Mouse (Mus musculus) heart, adult 18-20 months (tissue): ENCODE data around the gene Glra1. TPM values are rescaled to one million over a fixed set of nuclear protein-coding genes. Genes with fewer than 3 reads are reported as not detected.

Source experiments
- DNase-seq, 2 experiments: peaks; one replicate each; pipeline ENCODE4 v3.0.0; 2021 to 2022; ENCODE audit warnings: mixed read lengths in 1 of 2
- long read RNA-seq, 2 experiments: library from polyadenylated mRNA; stranded (forward); transcript quantifications; one replicate each; pipeline ENCODE4 v2.0.0; 2021
- total RNA-seq, 2 experiments: library from RNA; stranded (reverse); gene quantifications; 2 replicates each; pipeline ENCODE4 v1.2.3; 2021

The Glra1 gene
- not detected for total RNA-seq
- long read RNA-seq, experiment 1, partial matches to known transcripts, result 0 of 1 reads
- long read RNA-seq, experiment 1, other reads (novel, unspliced or antisense), result 1 of 1 reads
- long read RNA-seq, experiment 2, result 0 reads

- peak; percentile 27 to 77 for DNase-seq
Measured at GRCm38 (mm10) chr11:55607808-55608523, at the start of gene Glra1. Gene Glra1, minus strand, starts transcription at chr11:55608198.

GRCm38 (mm10) chr11:55636961-55637360, 29.0 kb upstream of the Glra1 start:
- DNase-seq, result no peak

- no peak for DNase-seq
Measured at GRCm38 (mm10) chr11:55633901-55634300, 25.9 kb upstream of the Glra1 start.

- DNase-seq, result peak in 1 of 2 experiments; percentile 2
Measured at GRCm38 (mm10) chr11:55614631-55615030, 6.6 kb upstream of the Glra1 start.

GRCm38 (mm10) chr11:55608524-55608920, 524 bp upstream of the Glra1 start:
- DNase-seq, result no peak

GRCm38 (mm10) chr11:55607066-55607807, 761 bp downstream of the Glra1 start:
- DNase-seq, result no peak

- no peak for DNase-seq
Measured at GRCm38 (mm10) chr11:55601447-55602065, 6.4 kb downstream of the Glra1 start.

- no peak for DNase-seq
Measured at GRCm38 (mm10) chr11:55595726-55596125, 12.3 kb downstream of the Glra1 start.

- no peak for DNase-seq
Measured at GRCm38 (mm10) chr11:55594411-55594810, 13.6 kb downstream of the Glra1 start.

- no peak for DNase-seq
Measured at GRCm38 (mm10) chr11:55591194-55591593, 16.8 kb downstream of the Glra1 start.

- no peak for DNase-seq
Measured at GRCm38 (mm10) chr11:55589376-55590167, 18.4 kb downstream of the Glra1 start.

- DNase-seq, result peak in 1 of 2 experiments; percentile 1
Measured at GRCm38 (mm10) chr11:55574397-55574796, 33.6 kb downstream of the Glra1 start.

- peak in 1 of 2 experiments; percentile 10 for DNase-seq
Measured at GRCm38 (mm10) chr11:55571144-55571543, 36.9 kb downstream of the Glra1 start.

GRCm38 (mm10) chr11:55566309-55567099, 41.5 kb downstream of the Glra1 start:
- no peak for DNase-seq

- DNase-seq, result no peak
Measured at GRCm38 (mm10) chr11:55545690-55546089, 62.3 kb downstream of the Glra1 start.

GRCm38 (mm10) chr11:55542671-55543070, 65.3 kb downstream of the Glra1 start:
- no peak for DNase-seq

- DNase-seq, result no peak
Measured at GRCm38 (mm10) chr11:55542128-55542527, 65.9 kb downstream of the Glra1 start.

- DNase-seq, result no peak
Measured at GRCm38 (mm10) chr11:55534766-55535165, 73.2 kb downstream of the Glra1 start.

GRCm38 (mm10) chr11:55533378-55533777, 74.6 kb downstream of the Glra1 start:
- DNase-seq, result peak in 1 of 2 experiments; percentile 7

GRCm38 (mm10) chr11:55530741-55531140, 77.3 kb downstream of the Glra1 start:
- no peak for DNase-seq
